Mouse (Mus musculus): ENCODE measurements around the gene Pex16.

DNA sequence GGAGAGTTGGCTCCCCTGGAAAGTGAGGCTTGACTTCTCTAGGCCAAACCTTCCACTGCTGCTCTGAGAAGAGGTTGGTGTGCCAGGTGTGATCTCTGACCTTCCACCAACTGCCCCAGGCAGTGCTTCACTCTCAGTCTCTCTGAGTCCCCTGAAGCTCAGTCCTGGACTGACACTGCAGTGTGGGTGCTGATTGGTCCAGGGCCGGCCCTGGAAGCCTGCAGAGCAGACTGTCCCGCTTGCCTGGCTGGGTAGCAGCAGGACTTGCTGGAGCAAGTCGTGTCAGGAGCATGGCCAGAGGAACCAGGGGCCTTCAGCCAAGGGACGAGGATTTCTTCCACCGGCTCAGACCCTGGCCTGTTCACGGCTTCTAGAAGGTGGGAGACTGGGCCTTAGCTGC, 30.3 kb downstream of the Pex16 start:
- TF ChIP-seq POLR2A (IDR thresholded peaks at IDR 0.05; ENCODE audit: low read depth, low read length) (no peak), CTCF (conservative IDR thresholded peaks at IDR 0.05; ENCODE audit: insufficient read depth, insufficient read length, low read depth, low read length) (no peak)

All from kidney, adult 2 months (tissue).